In genomic region chr7:49882288-49882687, GRCm38 (mm10) we compare ENCODE assay signal across 9 mouse cellular contexts. TPM values are rescaled to one million over a fixed set of nuclear protein-coding genes. Genes with fewer than 3 reads are reported as not detected.
DNase-seq lines count a peak whose midpoint lies in the region; ATAC-seq lines count a peak whose summit lies in the region.
"Had no signal": no experiment of that assay in that cellular context is flagged by ENCODE, and none has a peak within 500 bp of the region (broad histone marks: within the 10 kb centered on the region; RNA-seq: fewer than 3 reads in every experiment).

No protein-coding gene starts in this region.

- DNase-seq in right cerebral cortex, postnatal 4 days, result peak; percentile 18
- DNase-seq in right cerebral cortex, adult 2 months (ENCODE audit: low spot score in 2 of 2), result no peak
- DNase-seq in heart, postnatal 4 days, result peak; percentile 26
- peak; percentile 9 for DNase-seq in telencephalon, adult 2 months (ENCODE audit: low read depth, low spot score)
- DNase-seq in spleen, postnatal 14 days (ENCODE audit: low spot score in 2 of 2), result no peak
- DNase-seq in embryo, embryonic 10 days (ENCODE audit: low spot score), result no peak

- no peak for ATAC-seq in limb, embryonic 13.5 days (ENCODE audit: low FRiP score, low read depth)
- ATAC-seq in erythroid progenitor cell, adult 5-6 weeks (replicated peaks; ENCODE audit: low FRiP score, poor library complexity, severe bottlenecking), result no peak

- H3K27ac ChIP-seq in limb, embryonic 13.5 days, result no peak overlapping the region
- H3K27ac ChIP-seq: liver, embryonic 14.5 days had no signal

- peak overlapping the region; percentile 44 for H3K4me2 ChIP-seq in limb, embryonic 13.5 days (replicated peaks)

- H3K27me3 ChIP-seq in limb, embryonic 13.5 days, result no peaks in the 10 kb centered on the region

- no peak overlapping the region for H3K9ac ChIP-seq in limb, embryonic 13.5 days
- H3K9ac ChIP-seq: liver, embryonic 14.5 days had no signal

- peaks cover 12% of the 10 kb centered on the region for H3K4me1 ChIP-seq in limb, embryonic 13.5 days

- 20% methylated on average over 4 of the region's 4 CpGs for WGBS in limb, embryonic 13.5 days

- no peaks in the 10 kb centered on the region for H3K9me3 ChIP-seq in limb, embryonic 13.5 days

- H3K4me3 ChIP-seq in limb, embryonic 13.5 days, result no peak overlapping the region

- H3K36me3 ChIP-seq in limb, embryonic 13.5 days, result no peaks in the 10 kb centered on the region

RNA-seq across cellular contexts. Expression of gene Slc6a5, which starts 27.7 kb away (rescaled TPM):
- not detected for total RNA-seq in heart, postnatal 4 days (2021)
- polyA plus RNA-seq in limb, embryonic 13.5 days (2015; fragmentation: Nextera tagmentation; extraction: Ambion mirVana), result 0.01 TPM in 1 of 2 replicates, not detected in the other
- total RNA-seq in erythroid progenitor cell, adult 5-6 weeks (2015; ENCODE audit: low replicate concordance), result not detected in 2 replicates
- total RNA-seq in erythroid progenitor cell, adult 5-6 weeks (2017; ENCODE audit: low replicate concordance), result not detected in 2 replicates

Comparison
In these comparisons a context has a peak if more than half of its experiments do, and no peak if none do; other contexts are left out.
1. DNase-seq: peak in right cerebral cortex, postnatal 4 days (single experiment), heart, postnatal 4 days (single experiment) and telencephalon, adult 2 months (single experiment); none in right cerebral cortex, adult 2 months (0 of 2), spleen, postnatal 14 days (0 of 2) and embryo, embryonic 10 days (single experiment).